Mouse (Mus musculus): ENCODE data around the gene H2al1d.
"Not testable (repeated sequence)": the region's sequence is repeated elsewhere in the genome, so short reads cannot be mapped to it uniquely, and the experiment has no call there.

H2al1d gene

DNA sequence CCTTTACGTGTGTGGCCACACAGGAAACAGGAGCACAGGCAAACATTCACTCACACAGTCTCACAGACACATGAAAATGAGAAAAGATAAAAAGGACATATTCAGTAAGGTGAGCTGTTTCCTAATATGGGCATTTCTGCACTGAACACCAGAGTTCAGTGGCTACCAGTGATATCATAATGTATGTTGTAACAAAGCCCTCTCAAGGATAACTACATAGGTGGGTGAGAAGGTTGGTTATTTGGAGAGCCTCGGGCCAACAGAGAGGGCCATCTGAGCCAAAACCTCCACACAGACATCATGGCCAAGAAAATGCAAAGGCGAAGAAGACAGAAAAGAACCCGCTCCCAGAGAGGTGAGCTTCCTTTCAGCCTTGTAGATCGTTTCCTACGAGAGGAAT, at the start of gene H2al1d:
TSS of gene H2al1d (plus strand) at position 301 of the 400 bp plus-strand sequence.
- DNase-seq (ENCODE audit: low spot score in 2 of 2), result not testable (repeated sequence)

DNA sequence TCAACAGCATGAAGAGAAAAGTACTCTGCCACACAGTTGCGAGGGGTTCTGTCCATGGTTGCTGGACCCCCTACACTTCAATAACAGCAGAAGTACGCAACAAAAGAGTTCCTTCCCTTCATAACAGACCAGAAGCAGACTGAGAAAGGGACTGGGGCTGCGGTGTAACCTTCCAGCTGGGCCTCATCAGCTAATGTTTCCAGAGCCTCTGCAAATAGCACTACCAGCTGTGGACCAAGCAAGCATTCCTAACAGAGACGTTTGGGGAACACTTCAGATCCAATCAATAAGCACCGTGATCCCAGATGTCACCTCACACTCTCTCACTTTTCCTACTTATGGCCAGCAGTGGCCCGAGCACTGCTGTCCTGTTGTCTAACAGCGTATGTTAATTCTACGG, 43.7 kb upstream of the H2al1d start:
- no peak for DNase-seq (ENCODE audit: low spot score in 2 of 2)

DNA sequence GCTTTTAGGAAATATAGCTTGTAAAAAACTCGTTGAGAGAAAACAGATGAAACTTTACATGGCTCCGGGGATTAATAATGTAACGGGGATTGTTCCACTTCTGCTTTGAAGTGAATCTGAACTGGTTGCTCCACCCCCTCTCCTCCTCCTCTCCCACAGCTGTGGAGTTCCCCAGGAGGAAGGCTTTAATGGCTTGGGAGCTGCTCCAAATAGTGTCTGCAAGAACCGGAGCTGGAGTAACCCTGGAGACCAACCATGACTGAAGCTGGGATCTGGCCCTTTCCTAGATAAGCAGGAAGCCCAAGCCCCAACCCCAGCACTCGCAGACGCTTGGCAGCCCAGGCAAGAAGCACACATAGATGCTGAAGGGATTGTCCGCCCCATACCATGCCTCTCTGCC, 40.8 kb upstream of the H2al1d start:
- DNase-seq (ENCODE audit: low spot score in 2 of 2), result no peak

DNA sequence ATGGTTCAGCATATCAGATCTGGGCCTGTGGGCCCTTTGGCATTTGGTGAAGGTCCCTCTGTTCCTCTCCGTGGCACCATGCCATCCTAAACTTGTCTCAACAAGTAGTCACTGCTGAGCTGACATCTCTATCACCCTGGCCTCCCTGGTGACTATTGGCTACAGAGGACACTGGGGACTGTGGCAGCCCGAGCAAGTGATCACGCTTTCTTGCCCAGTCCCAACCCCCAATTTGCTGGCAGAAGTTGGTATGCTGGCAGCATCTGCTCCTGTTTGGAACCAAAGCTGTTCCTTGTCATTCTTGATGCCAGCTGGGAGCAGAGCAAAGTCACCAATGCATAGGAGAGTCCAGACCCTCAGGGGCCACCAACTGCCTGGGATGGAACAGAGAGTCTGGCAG, 39.5 kb upstream of the H2al1d start:
- DNase-seq (ENCODE audit: low spot score in 2 of 2), result no peak

DNA sequence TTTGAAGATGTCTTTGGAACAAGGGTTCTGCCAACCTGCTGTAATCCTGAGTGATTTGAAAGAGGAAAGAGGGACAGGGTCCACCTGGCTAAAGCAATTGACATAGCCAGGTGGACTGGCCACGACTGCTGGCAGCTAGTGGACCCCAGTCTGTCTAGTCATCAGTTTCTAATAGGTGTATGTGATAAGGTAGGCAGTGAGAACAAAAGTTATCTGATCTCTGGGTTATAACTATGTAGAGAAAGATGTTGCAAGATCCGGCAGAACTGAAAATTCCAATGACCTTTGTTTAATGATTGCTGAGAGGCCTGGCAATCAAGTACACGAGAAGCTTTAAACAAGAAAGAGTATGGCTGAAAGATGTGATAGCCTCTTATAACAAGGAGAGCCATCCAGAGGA, 35.4 kb upstream of the H2al1d start:
- no peak for DNase-seq (ENCODE audit: low spot score in 2 of 2)

DNA sequence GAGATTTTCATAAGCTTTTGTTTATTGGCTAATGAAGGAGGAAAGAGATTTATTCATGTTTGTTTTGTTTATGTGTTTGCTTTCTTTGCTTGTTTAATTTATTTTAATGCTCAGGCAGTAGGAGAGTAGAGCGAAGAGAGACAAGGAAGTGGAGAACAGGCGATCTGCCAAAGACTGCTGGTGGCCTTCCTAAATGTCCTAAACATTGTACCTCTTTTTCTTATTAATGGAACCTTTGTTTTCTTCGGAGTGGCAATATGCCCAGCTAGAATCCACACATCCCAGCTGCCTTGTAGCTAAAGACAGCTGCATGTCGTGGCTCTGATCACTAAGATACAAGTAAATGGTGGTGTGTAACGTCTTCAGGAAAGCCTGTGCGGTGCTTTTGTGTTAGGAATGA, 31.5 kb upstream of the H2al1d start:
- DNase-seq (ENCODE audit: low spot score in 2 of 2), result no peak

DNA sequence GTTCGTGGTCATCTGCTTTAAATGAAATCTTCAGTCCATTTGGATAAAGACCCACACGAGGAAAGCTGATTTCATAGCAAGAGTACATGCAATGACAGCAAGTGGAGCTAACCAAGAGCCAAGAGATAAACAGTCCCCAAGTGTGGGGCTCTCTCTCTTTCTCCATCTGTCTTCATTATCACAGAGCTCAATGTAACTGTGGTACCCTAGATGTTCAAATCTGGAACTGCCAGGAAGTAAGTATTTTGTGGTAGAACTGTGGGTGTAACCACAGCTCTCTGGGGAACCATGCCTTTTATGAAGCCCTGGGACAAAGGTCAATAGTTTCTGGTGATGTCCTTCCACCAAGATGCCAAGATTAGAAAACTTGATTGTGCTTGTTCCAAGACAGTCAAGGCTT, 27.9 kb upstream of the H2al1d start:
- DNase-seq (ENCODE audit: low spot score in 2 of 2), result no peak

DNA sequence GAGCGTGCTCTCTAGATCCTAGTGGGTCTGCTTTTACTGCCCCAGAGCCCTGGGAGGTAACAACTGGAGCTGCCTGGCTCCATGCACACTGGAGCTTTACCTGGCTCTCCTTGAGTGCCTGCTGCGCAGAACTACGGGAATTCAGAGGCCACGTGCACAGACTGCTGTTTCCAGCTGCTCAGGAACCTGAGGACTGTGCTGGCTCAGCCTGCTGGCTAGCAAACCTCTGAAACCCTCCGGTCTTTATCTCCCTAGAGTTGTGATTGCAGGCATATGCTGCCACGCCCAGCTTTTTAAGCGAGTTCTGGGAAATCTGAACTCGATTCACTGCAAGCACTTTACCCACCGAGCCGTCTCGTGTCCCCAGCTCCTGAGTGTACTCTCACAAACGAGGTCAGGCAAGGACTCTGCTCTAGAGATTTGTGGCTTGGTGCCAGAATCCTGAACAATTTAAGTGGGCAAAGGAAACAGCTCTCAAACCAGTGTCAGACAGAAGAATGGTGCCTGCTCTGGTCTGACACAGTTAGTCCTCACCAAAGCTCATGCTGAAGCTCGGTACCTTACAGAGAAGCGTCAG, 20.2 kb upstream of the H2al1d start:
- no peak for DNase-seq (ENCODE audit: low spot score in 2 of 2)

DNA sequence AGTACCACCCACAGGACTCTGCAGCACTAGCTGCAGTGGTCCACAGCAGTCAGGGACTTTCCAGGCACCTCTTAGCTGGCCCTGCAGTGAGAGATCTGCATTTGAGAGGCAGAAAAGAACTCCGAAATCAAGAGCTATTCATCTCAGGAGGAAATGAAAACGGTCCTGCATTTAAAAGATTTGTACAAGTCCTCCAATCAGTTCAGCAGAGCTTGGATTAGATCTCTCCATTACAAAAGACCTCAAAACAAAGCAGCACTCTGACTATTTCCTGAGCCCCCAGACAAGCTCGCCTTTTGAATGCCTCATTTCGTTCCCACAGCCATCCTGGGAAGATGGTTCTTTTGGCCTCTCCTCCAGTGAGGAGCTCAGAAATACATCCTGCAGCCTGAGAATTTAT, 19.4 kb upstream of the H2al1d start:
- no peak for DNase-seq (ENCODE audit: low spot score in 2 of 2)

DNA sequence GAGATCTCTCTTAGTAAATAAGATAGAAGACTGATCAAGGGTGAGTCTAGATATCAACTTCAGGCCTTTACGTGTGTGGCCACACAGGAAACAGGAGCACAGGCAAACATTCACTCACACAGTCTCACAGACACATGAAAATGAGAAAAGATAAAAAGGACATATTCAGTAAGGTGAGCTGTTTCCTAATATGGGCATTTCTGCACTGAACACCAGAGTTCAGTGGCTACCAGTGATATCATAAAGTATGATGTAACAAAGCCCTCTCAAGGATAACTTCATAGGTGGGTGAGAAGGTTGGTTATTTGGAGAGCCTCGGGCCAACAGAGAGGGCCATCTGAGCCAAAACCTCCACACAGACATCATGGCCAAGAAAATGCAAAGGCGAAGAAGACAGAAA, 9.7 kb upstream of the H2al1d start, which contains the start of gene H2al1a:
TSS of gene H2al1a (plus strand) at position 301 of the 400 bp plus-strand sequence.
- DNase-seq (ENCODE audit: low spot score in 2 of 2), result not testable (repeated sequence)

DNA sequence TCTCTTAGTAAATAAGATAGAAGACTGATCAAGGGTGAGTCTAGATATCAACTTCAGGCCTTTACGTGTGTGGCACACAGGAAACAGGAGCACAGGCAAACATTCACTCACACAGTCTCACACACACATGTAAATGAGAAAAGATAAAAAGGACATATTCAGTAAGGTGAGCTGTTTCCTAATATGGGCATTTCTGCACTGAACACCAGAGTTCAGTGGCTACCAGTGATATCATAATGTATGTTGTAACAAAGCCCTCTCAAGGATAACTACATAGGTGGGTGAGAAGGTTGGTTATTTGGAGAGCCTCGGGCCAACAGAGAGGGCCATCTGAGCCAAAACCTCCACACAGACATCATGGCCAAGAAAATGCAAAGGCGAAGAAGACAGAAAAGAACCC, 6.5 kb upstream of the H2al1d start, which contains the start of gene H2al1b:
TSS of gene H2al1b (plus strand) at position 301 of the 400 bp plus-strand sequence.
- DNase-seq (ENCODE audit: low spot score in 2 of 2), result not testable (repeated sequence)

DNA sequence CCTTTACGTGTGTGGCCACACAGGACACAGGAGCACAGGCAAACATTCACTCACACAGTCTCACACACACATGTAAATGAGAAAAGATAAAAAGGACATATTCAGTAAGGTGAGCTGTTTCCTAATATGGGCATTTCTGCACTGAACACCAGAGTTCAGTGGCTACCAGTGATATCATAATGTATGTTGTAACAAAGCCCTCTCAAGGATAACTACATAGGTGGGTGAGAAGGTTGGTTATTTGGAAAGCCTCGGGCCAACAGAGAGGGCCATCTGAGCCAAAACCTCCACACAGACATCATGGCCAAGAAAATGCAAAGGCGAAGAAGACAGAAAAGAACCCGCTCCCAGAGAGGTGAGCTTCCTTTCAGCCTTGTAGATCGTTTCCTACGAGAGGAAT, 3.3 kb upstream of the H2al1d start, which contains the start of gene H2al1c:
TSS of gene H2al1c (plus strand) at position 301 of the 400 bp plus-strand sequence.
- DNase-seq (ENCODE audit: low spot score in 2 of 2), result not testable (repeated sequence)

DNA sequence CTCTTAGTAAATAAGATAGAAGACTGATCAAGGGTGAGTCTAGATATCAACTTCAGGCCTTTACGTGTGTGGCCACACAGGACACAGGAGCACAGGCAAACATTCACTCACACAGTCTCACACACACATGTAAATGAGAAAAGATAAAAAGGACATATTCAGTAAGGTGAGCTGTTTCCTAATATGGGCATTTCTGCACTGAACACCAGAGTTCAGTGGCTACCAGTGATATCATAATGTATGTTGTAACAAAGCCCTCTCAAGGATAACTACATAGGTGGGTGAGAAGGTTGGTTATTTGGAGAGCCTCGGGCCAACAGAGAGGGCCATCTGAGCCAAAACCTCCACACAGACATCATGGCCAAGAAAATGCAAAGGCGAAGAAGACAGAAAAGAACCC, 3.0 kb downstream of the H2al1d start, which contains the start of gene H2al1e:
TSS of gene H2al1e (plus strand) at position 301 of the 400 bp plus-strand sequence.
- DNase-seq (ENCODE audit: low spot score in 2 of 2), result not testable (repeated sequence)

DNA sequence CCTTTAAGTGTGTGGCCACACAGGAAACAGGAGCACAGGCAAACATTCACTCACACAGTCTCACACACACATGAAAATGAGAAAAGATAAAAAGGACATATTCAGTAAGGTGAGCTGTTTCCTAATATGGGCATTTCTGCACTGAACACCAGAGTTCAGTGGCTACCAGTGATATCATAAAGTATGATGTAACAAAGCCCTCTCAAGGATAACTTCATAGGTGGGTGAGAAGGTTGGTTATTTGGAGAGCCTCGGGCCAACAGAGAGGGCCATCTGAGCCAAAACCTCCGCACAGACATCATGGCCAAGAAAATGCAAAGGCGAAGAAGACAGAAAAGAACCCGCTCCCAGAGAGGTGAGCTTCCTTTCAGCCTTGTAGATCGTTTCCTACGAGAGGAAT, 6.2 kb downstream of the H2al1d start, which contains the start of gene H2al1f:
TSS of gene H2al1f (plus strand) at position 301 of the 400 bp plus-strand sequence.
- not testable (repeated sequence) for DNase-seq (ENCODE audit: low spot score in 2 of 2)

DNA sequence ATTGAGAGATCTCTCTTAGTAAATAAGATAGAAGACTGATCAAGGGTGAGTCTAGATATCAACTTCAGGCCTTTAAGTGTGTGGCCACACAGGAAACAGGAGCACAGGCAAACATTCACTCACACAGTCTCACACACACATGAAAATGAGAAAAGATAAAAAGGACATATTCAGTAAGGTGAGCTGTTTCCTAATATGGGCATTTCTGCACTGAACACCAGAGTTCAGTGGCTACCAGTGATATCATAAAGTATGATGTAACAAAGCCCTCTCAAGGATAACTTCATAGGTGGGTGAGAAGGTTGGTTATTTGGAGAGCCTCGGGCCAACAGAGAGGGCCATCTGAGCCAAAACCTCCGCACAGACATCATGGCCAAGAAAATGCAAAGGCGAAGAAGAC, 9.3 kb downstream of the H2al1d start, which contains the start of gene H2al1g:
TSS of gene H2al1g (plus strand) at position 301 of the 400 bp plus-strand sequence.
- DNase-seq (ENCODE audit: low spot score in 2 of 2), result not testable (repeated sequence)

DNA sequence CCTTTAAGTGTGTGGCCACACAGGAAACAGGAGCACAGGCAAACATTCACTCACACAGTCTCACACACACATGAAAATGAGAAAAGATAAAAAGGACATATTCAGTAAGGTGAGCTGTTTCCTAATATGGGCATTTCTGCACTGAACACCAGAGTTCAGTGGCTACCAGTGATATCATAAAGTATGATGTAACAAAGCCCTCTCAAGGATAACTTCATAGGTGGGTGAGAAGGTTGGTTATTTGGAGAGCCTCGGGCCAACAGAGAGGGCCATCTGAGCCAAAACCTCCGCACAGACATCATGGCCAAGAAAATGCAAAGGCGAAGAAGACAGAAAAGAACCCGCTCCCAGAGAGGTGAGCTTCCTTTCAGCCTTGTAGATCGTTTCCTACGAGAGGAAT, 12.6 kb downstream of the H2al1d start, which contains the start of gene H2al1h:
TSS of gene H2al1h (plus strand) at position 301 of the 400 bp plus-strand sequence.
- not testable (repeated sequence) for DNase-seq (ENCODE audit: low spot score in 2 of 2)

DNA sequence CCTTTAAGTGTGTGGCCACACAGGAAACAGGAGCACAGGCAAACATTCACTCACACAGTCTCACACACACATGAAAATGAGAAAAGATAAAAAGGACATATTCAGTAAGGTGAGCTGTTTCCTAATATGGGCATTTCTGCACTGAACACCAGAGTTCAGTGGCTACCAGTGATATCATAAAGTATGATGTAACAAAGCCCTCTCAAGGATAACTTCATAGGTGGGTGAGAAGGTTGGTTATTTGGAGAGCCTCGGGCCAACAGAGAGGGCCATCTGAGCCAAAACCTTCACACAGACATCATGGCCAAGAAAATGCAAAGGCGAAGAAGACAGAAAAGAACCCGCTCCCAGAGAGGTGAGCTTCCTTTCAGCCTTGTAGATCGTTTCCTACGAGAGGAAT, 15.7 kb downstream of the H2al1d start, which contains the start of gene H2al1i:
TSS of gene H2al1i (plus strand) at position 301 of the 400 bp plus-strand sequence.
- not testable (repeated sequence) for DNase-seq (ENCODE audit: low spot score in 2 of 2)

DNA sequence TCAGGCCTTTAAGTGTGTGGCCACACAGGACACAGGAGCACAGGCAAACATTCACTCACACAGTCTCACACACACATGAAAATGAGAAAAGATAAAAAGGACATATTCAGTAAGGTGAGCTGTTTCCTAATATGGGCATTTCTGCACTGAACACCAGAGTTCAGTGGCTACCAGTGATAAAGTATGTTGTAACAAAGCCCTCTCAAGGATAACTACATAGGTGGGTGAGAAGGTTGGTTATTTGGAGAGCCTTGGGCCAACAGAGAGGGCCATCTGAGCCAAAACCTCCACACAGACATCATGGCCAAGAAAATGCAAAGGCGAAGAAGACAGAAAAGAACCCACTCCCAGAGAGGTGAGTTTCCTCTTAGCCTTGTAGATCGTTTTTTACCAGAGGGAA, 18.9 kb downstream of the H2al1d start, which contains the start of gene H2al1j:
TSS of gene H2al1j (plus strand) at position 301 of the 400 bp plus-strand sequence.
- not testable (repeated sequence) for DNase-seq (ENCODE audit: low spot score in 2 of 2)

DNA sequence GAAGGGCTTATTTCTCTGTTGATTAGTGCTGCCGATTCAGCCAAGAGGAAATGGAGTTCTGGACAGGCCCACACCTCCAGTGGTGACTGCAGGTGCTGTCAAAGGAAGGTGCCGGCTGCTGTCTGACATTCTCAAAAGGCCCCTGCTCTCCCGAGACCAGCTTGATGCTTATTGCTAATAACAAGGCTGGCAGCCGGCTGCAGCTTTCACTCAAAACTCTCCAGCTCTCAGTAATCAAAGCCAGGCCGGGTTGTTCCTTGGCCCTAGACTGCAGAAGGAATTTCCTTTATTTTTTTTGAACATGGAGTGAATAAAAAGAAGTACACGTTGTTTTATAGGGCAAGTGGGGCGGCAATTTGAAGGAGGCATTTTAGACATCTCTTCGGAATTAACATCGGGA, 37.1 kb downstream of the H2al1d start:
- DNase-seq (ENCODE audit: low spot score in 2 of 2), result no peak

DNA sequence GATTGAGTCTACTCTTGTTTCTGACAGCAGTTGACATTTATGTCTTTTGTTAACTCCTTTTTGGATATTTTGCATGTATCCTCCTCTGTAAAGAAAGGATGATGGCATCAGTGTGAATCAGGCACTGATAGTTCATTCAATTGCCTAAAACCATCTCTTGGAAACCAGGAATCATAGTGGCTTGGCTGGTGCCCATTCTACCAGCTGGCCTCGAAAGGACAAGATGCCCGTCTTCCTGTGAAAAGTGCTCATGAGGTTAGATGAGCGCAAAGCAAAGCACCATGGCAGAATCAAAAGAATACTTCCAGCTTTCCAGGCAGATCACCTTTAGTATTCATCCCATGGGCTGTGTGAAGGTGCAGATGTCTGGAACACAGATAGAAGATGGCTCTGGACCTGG, 38.1 kb downstream of the H2al1d start:
- no peak for DNase-seq (ENCODE audit: low spot score in 2 of 2)
